Mouse (Mus musculus) hindbrain, embryonic 12.5 days (tissue): ENCODE measurements around the gene Adamts5. TPM values are rescaled to one million over a fixed set of nuclear protein-coding genes. Genes with fewer than 3 reads are reported as not detected.

Source experiments
- ATAC-seq: fragments of 200-750 bp; cut with Nextera tagmentation; 2 replicates; pipeline ENCODE4 v1.8.0; 2017; ENCODE audit warnings: moderate TSS enrichment; ENCODE audit not compliant: low FRiP score
- H3K27ac ChIP-seq: fragments of 300-500 bp; sonication (generic); 2 replicates; pipeline ENCODE4 v1.5.1; 2016; ENCODE audit warnings: mild to moderate bottlenecking
- H3K27me3 ChIP-seq: fragments of 300-500 bp; sonication (generic); 2 replicates; pipeline ENCODE4 v1.6.1; 2016; ENCODE audit warnings: mild to moderate bottlenecking
- H3K36me3 ChIP-seq: fragments of 300-500 bp; sonication (generic); 2 replicates; pipeline ENCODE4 v1.6.1; 2016; ENCODE audit warnings: mild to moderate bottlenecking
- H3K4me1 ChIP-seq: fragments of 300-500 bp; sonication (generic); 2 replicates; pipeline ENCODE4 v1.6.1; 2016
- H3K4me2 ChIP-seq: fragments of 300-500 bp; sonication (generic); replicated peaks from 2 replicates; pipeline ENCODE4 v1.6.1; 2016; ENCODE audit warnings: mild to moderate bottlenecking
- H3K4me3 ChIP-seq: fragments of 300-500 bp; sonication (generic); 2 replicates; pipeline ENCODE4 v1.5.1; 2016; ENCODE audit warnings: mild to moderate bottlenecking
- H3K9ac ChIP-seq: fragments of 300-500 bp; sonication (generic); 2 replicates; pipeline ENCODE4 v1.6.1; 2016; ENCODE audit warnings: mild to moderate bottlenecking, moderate library complexity
- H3K9me3 ChIP-seq: fragments of 300-500 bp; sonication (generic); replicated peaks from 2 replicates; pipeline ENCODE4 v1.6.1; 2016; ENCODE audit warnings: mild to moderate bottlenecking
- WGBS: fragments of 180-500 bp; shearing (Covaris S2); methylation state at CpG from one replicate; pipeline ENCODE4 v1.1.7; 2016; 5-methylcytosine and 5-hydroxymethylcytosine counted together
- polyA plus RNA-seq: library from polyadenylated mRNA; unstranded; fragments of >200 nt; fragmentation: Nextera tagmentation; extraction: Ambion mirVana; gene quantifications from 2 replicates; pipeline ENCODE4 v1.2.1, GENCODE M21; 2016

Adamts5 gene
- polyA plus RNA-seq, 1 experiment from 2014 or later = 2.8 TPM

DNA sequence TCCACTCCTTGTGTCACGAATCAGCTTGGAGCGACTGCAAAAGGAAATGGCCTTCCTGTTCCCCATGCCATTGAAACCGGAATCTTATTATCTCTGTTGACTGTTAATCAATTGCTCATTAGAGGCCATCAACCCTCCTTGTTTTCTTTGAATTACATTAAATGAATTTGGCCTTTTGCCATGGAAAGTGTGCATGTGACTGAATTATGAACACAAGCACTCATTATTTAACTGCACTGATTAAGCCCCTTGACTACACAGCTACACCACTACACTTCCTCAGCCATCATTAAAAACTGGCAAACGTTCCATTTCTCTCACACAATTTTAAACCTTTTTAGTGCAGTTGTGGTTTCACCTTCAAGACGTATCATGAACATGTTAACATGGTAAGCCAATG, 11.8 kb downstream of the Adamts5 start:
- H3K9ac ChIP-seq = no peak overlapping the region
- no peaks in the 10 kb centered on the region for H3K9me3 ChIP-seq
- H3K4me3 ChIP-seq = no peak overlapping the region
- peak; percentile 56; the same call in 1 of the 2 replicates for ATAC-seq
- H3K4me1 ChIP-seq = peaks cover 3% of the 10 kb centered on the region; the same call in 1 of the 2 replicates
- no peak overlapping the region for H3K27ac ChIP-seq
- no peaks in the 10 kb centered on the region for H3K36me3 ChIP-seq
- H3K4me2 ChIP-seq = no peak overlapping the region
- 65% methylated on average over 5 of the region's 5 CpGs for WGBS
- no peaks in the 10 kb centered on the region for H3K27me3 ChIP-seq

GRCm38 (mm10) chr16:85887289-85888051, 14.2 kb downstream of the Adamts5 start:
- Histone ChIP-seq H3K9ac (no peak overlapping the region), H3K4me1 (peaks cover 3% of the 10 kb centered on the region; the same call in 1 of the 2 replicates), H3K4me2 (no peak overlapping the region), H3K9me3 (no peaks in the 10 kb centered on the region), H3K27ac (no peak overlapping the region), H3K36me3 (no peaks in the 10 kb centered on the region), H3K27me3 (no peaks in the 10 kb centered on the region), H3K4me3 (no peak overlapping the region)
- peak; percentile 92 for ATAC-seq
- WGBS = 45% methylated on average over 13 of the region's 13 CpGs

DNA sequence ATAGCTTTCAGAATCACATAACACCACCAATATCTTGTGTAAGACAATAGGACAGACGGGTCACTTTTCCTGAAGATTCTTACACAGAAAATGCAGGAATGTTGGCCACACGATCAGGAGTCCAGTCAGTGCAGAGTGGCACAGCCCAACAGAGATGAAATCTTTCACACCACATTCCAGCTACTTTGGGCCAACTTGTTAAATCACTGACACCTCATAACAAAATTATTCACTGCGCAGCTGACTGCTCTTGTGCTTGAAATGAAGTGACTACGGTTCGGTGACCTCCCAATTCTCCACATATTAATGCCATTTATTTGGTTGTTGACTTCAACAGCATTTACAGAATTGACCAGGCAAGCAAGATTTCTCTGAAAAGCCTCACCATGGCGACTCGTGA, 22.6 kb downstream of the Adamts5 start:
- no peak overlapping the region for H3K4me2 ChIP-seq
- H3K4me3 ChIP-seq = no peak overlapping the region
- no peaks in the 10 kb centered on the region for H3K4me1 ChIP-seq
- no peaks in the 10 kb centered on the region for H3K27me3 ChIP-seq
- no peak overlapping the region for H3K9ac ChIP-seq
- no peaks in the 10 kb centered on the region for H3K36me3 ChIP-seq
- ATAC-seq = no peak
- no peaks in the 10 kb centered on the region for H3K9me3 ChIP-seq
- H3K27ac ChIP-seq = no peak overlapping the region
- 82% methylated on average over 7 of the region's 7 CpGs for WGBS

DNA sequence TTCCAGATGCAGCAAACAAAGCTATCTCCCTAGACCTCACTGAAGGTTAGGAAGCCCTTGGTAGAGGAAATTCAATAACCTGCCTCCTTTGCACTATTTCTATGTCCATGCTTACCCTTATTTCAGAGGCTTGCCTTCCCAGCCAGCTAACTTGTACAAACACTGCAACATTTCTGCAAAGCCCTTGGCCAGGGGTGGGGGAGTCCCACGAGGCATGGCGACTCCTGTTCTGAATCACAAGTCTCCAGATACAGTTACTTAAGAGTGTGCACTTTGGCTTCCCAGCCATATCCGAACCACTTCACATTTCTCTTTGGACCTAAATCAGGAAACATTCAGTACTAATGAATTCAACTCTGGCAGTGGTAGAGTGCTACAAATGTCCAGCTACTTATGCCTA, 27.5 kb downstream of the Adamts5 start:
- 80% methylated on average over 3 of the region's 3 CpGs for WGBS
- Histone ChIP-seq H3K27me3 (no peaks in the 10 kb centered on the region), H3K9me3 (no peaks in the 10 kb centered on the region), H3K4me1 (no peaks in the 10 kb centered on the region), H3K27ac (no peak overlapping the region), H3K4me3 (no peak overlapping the region), H3K4me2 (no peak overlapping the region), H3K36me3 (no peaks in the 10 kb centered on the region), H3K9ac (no peak overlapping the region)
- ATAC-seq = no peak

GRCm38 (mm10) chr16:85871971-85872370, 29.7 kb downstream of the Adamts5 start:
- no peak overlapping the region for H3K27ac ChIP-seq
- H3K36me3 ChIP-seq = no peaks in the 10 kb centered on the region
- WGBS = 76% methylated on average over 2 of the region's 2 CpGs
- ATAC-seq = no peak
- H3K4me3 ChIP-seq = no peak overlapping the region
- H3K27me3 ChIP-seq = no peaks in the 10 kb centered on the region
- H3K4me2 ChIP-seq = no peak overlapping the region
- no peak overlapping the region for H3K9ac ChIP-seq
- no peaks in the 10 kb centered on the region for H3K4me1 ChIP-seq
- no peaks in the 10 kb centered on the region for H3K9me3 ChIP-seq

DNA sequence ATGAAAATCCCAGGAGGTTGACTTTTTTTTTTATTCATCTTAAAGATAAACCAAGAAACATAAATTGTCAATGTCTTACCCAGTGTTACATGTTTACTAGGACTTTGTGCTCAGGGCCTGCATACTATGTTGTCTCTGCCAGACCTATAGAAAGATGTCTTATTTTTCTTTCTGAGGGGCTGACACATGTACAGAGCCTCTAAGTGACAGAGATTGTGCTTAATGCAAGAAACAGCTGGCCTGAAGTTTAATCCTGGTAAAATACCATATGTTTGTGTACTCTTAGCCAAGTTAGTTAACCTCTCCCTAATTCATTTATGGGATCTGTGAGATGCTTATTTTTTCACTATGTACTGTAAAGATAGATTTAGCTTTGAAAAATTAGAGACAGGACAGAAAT, 30.4 kb downstream of the Adamts5 start:
- Histone ChIP-seq H3K4me2 (no peak overlapping the region), H3K27me3 (no peaks in the 10 kb centered on the region), H3K27ac (no peak overlapping the region), H3K4me3 (no peak overlapping the region), H3K36me3 (no peaks in the 10 kb centered on the region), H3K9me3 (no peaks in the 10 kb centered on the region), H3K4me1 (no peaks in the 10 kb centered on the region), H3K9ac (no peak overlapping the region)
- no peak for ATAC-seq

- H3K9me3 ChIP-seq = no peaks in the 10 kb centered on the region
- H3K27me3 ChIP-seq = no peaks in the 10 kb centered on the region
- no peak overlapping the region for H3K4me3 ChIP-seq
- H3K4me2 ChIP-seq = no peak overlapping the region
- no peaks in the 10 kb centered on the region for H3K36me3 ChIP-seq
- no peak for ATAC-seq
- H3K9ac ChIP-seq = no peak overlapping the region
- H3K4me1 ChIP-seq = no peaks in the 10 kb centered on the region
- 95% methylated on average over 4 of the region's 4 CpGs for WGBS
- H3K27ac ChIP-seq = no peak overlapping the region
Observed at GRCm38 (mm10) chr16:85864691-85865389, 36.8 kb downstream of the Adamts5 start.

DNA sequence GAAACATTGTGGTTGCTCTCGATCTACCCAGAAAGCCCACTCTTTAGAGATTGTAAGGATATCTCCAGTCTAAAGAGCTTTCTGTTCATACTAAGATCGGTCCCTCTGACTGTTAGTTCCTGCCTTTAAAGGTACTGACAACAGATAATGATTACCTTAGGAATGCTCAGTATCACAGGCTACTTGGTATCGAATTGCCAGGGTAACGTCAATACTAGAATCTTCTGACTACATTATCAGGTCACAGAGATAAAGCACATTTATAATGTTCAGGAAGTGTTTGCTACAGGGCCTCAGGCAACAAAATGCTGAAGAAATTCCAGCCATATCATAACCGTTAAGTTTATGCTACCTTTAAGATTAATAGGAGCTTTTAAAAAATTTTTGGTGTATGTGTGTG, 47.1 kb downstream of the Adamts5 start:
- H3K4me2 ChIP-seq = no peak overlapping the region
- 91% methylated on average over 5 of the region's 5 CpGs for WGBS
- no peaks in the 10 kb centered on the region for H3K9me3 ChIP-seq
- H3K9ac ChIP-seq = no peak overlapping the region
- H3K36me3 ChIP-seq = no peaks in the 10 kb centered on the region
- no peaks in the 10 kb centered on the region for H3K4me1 ChIP-seq
- no peak overlapping the region for H3K4me3 ChIP-seq
- no peak for ATAC-seq
- no peaks in the 10 kb centered on the region for H3K27me3 ChIP-seq
- H3K27ac ChIP-seq = no peak overlapping the region

DNA sequence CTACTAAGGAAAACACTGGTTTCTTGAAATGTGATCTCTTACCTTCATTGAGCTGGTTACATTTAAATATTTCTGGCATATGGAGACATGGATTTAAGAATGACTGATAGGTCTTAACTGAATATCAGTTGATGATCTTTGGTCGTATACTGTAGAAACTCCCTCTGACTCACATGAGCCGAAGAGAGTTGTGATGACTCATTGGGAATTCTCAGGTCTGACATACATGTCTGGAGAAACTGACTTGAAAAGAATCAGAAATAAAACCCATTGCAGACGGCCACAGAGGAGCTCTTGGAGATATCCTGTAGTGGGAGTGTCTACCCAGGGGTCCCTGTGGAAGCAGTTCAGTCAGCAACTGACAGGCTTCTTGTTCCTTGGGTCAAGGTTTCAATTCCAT, 74.6 kb downstream of the Adamts5 start:
- H3K27ac ChIP-seq = no peak overlapping the region
- no peak overlapping the region for H3K9ac ChIP-seq
- H3K27me3 ChIP-seq = no peaks in the 10 kb centered on the region
- 75% methylated on average over 3 of the region's 3 CpGs for WGBS
- no peaks in the 10 kb centered on the region for H3K36me3 ChIP-seq
- no peak overlapping the region for H3K4me3 ChIP-seq
- H3K4me2 ChIP-seq = no peak overlapping the region
- no peaks in the 10 kb centered on the region for H3K9me3 ChIP-seq
- ATAC-seq = no peak
- no peaks in the 10 kb centered on the region for H3K4me1 ChIP-seq

- WGBS = 82% methylated on average over 5 of the region's 5 CpGs
- no peak for ATAC-seq
- H3K36me3 ChIP-seq = no peaks in the 10 kb centered on the region
- H3K9me3 ChIP-seq = no peaks in the 10 kb centered on the region
- no peak overlapping the region for H3K9ac ChIP-seq
- no peaks in the 10 kb centered on the region for H3K27me3 ChIP-seq
- H3K4me1 ChIP-seq = no peaks in the 10 kb centered on the region
- H3K4me3 ChIP-seq = no peak overlapping the region
- H3K27ac ChIP-seq = no peak overlapping the region
- H3K4me2 ChIP-seq = no peak overlapping the region
Observed at GRCm38 (mm10) chr16:85822330-85822916, 79.2 kb downstream of the Adamts5 start.

- H3K4me1 ChIP-seq = no peaks in the 10 kb centered on the region
- H3K9ac ChIP-seq = no peak overlapping the region
- ATAC-seq = 0 out of 2 replicates have a peak, but pooled peaks have one; percentile 35
- 62% methylated on average over 5 of the region's 5 CpGs for WGBS
- no peaks in the 10 kb centered on the region for H3K36me3 ChIP-seq
- no peaks in the 10 kb centered on the region for H3K27me3 ChIP-seq
- H3K9me3 ChIP-seq = no peaks in the 10 kb centered on the region
- H3K4me2 ChIP-seq = no peak overlapping the region
- H3K27ac ChIP-seq = no peak overlapping the region
- H3K4me3 ChIP-seq = no peak overlapping the region
Observed at GRCm38 (mm10) chr16:85819808-85820458, 81.7 kb downstream of the Adamts5 start.

GRCm38 (mm10) chr16:85814116-85814515, 87.5 kb downstream of the Adamts5 start:
- ATAC-seq = no peak
- Histone ChIP-seq H3K9me3 (no peaks in the 10 kb centered on the region), H3K4me3 (no peak overlapping the region), H3K27ac (no peak overlapping the region), H3K9ac (no peak overlapping the region), H3K36me3 (no peaks in the 10 kb centered on the region), H3K27me3 (no peaks in the 10 kb centered on the region), H3K4me1 (no peaks in the 10 kb centered on the region), H3K4me2 (no peak overlapping the region)
- 91% methylated on average over 2 of the region's 2 CpGs for WGBS
